Mouse (Mus musculus) stomach, embryonic 15.5 days (tissue): ENCODE data around the gene Nus1. TPM values are rescaled to one million over a fixed set of nuclear protein-coding genes. Genes with fewer than 3 reads are reported as not detected.

ENCODE experiments used
- polyA plus RNA-seq: library from polyadenylated mRNA; unstranded; fragments of >200 nt; fragmentation: Nextera tagmentation; extraction: Ambion mirVana; gene quantifications from 2 replicates; pipeline ENCODE4 v1.2.1, GENCODE M21; 2015

Nus1 gene
- polyA plus RNA-seq, 1 experiment from 2014 or later = 14.6 TPM

Other genes starting within 250 kb of the Nus1 start
- gene Ros1, start 222.3 kb upstream of the Nus1 start, polyA plus RNA-seq = 0.62 and 1.1 TPM in 2 replicates
- 34.4 and 43.8 TPM in 2 replicates for gene Dcbld1, start 183.9 kb upstream of the Nus1 start, polyA plus RNA-seq
- not detected in 2 replicates for gene Gm26741, start 58.8 kb upstream of the Nus1 start, polyA plus RNA-seq
- gene Gopc, start 35.4 kb upstream of the Nus1 start, polyA plus RNA-seq = 19.8 and 22.1 TPM in 2 replicates
- gene Nepn, start 28.6 kb upstream of the Nus1 start, polyA plus RNA-seq = 15.5 and 35.6 TPM in 2 replicates